Mouse (Mus musculus): Measurements from ENCODE around the gene Hs3st3a1.

- no peak for TF ChIP-seq JUND (IDR thresholded peaks at IDR 0.05; ENCODE audit: low read depth, low read length)
- no peak for TF ChIP-seq EP300 (IDR thresholded peaks at IDR 0.05; ENCODE audit: low read depth in 1 of 2, low read length in 2 of 2)
- no peak for TF ChIP-seq RAD21 (IDR thresholded peaks at IDR 0.05; ENCODE audit: low read depth, low read length)
- TF ChIP-seq ZNF384 (IDR thresholded peaks at IDR 0.05; ENCODE audit: low read depth, low read length), result no peak
- TF ChIP-seq MAX (IDR thresholded peaks at IDR 0.05; ENCODE audit: low read length), result no peak
- no peak for TF ChIP-seq POLR2A (IDR thresholded peaks at IDR 0.05; ENCODE audit: control insufficient read depth in 1 of 2, insufficient read depth in 1 of 2, low read depth in 1 of 2, low read length in 2 of 2, poor library complexity in 1 of 2)
- no peak for TF ChIP-seq POLR2AphosphoS2 (IDR thresholded peaks at IDR 0.05; ENCODE audit: low read length)
- TF ChIP-seq ZC3H11A (IDR thresholded peaks at IDR 0.05; ENCODE audit: low read depth, low read length), result no peak
- no peak for TF ChIP-seq RCOR1 (IDR thresholded peaks at IDR 0.05; ENCODE audit: low read depth, low read length)
- no peak for TF ChIP-seq MYC (IDR thresholded peaks at IDR 0.05; ENCODE audit: low read depth, low read length)
Measured at GRCm38 (mm10) chr11:64549380-64549779, 114.2 kb downstream of the Hs3st3a1 start.

Data from MEL (cell line).